Mouse (Mus musculus): Measurements from ENCODE around the gene Arntl.

The Arntl gene

GRCm38 (mm10) chr7:113208388-113208753 is 1.1 kb downstream of the Arntl start:
- DNase-seq (ENCODE audit: extremely low spot score): no peak

- no peak for DNase-seq (ENCODE audit: extremely low spot score)
These were observed 3.2 kb downstream of the Arntl start for GRCm38 (mm10) chr7:113210441-113210840.

GRCm38 (mm10) chr7:113214245-113215169 is 7.2 kb downstream of the Arntl start:
- no peak for DNase-seq (ENCODE audit: extremely low spot score)

GRCm38 (mm10) chr7:113216152-113216551 is 8.9 kb downstream of the Arntl start:
- DNase-seq (ENCODE audit: extremely low spot score): no peak

- peak; percentile 27 for DNase-seq (ENCODE audit: extremely low spot score)
These were observed 12.2 kb downstream of the Arntl start for GRCm38 (mm10) chr7:113219416-113219815.

GRCm38 (mm10) chr7:113219864-113220263 is 12.6 kb downstream of the Arntl start:
- no peak for DNase-seq (ENCODE audit: extremely low spot score)

- no peak for DNase-seq (ENCODE audit: extremely low spot score)
These were observed 13.5 kb downstream of the Arntl start for GRCm38 (mm10) chr7:113220691-113221238.

- no peak for DNase-seq (ENCODE audit: extremely low spot score)
These were observed 15.6 kb downstream of the Arntl start for GRCm38 (mm10) chr7:113222821-113223220.

- DNase-seq (ENCODE audit: extremely low spot score): no peak
These were observed 17.4 kb downstream of the Arntl start for GRCm38 (mm10) chr7:113224620-113225019.

- DNase-seq (ENCODE audit: extremely low spot score): no peak
These were observed 21.2 kb downstream of the Arntl start for GRCm38 (mm10) chr7:113228498-113228897.

GRCm38 (mm10) chr7:113236135-113236534 is 28.9 kb downstream of the Arntl start:
- DNase-seq (ENCODE audit: extremely low spot score): no peak

GRCm38 (mm10) chr7:113238365-113238764 is 31.1 kb downstream of the Arntl start:
- no peak for DNase-seq (ENCODE audit: extremely low spot score)

- no peak for DNase-seq (ENCODE audit: extremely low spot score)
These were observed 32.3 kb downstream of the Arntl start for GRCm38 (mm10) chr7:113239448-113240130.

- DNase-seq (ENCODE audit: extremely low spot score): no peak
These were observed 33.2 kb downstream of the Arntl start for GRCm38 (mm10) chr7:113240438-113240837.

GRCm38 (mm10) chr7:113241901-113242661 is 34.8 kb downstream of the Arntl start:
- no peak for DNase-seq (ENCODE audit: extremely low spot score)

- no peak for DNase-seq (ENCODE audit: extremely low spot score)
These were observed 35.4 kb downstream of the Arntl start for GRCm38 (mm10) chr7:113242688-113243087.

GRCm38 (mm10) chr7:113245144-113245543 is 37.9 kb downstream of the Arntl start:
- no peak for DNase-seq (ENCODE audit: extremely low spot score)

GRCm38 (mm10) chr7:113246512-113246911 is 39.2 kb downstream of the Arntl start:
- no peak for DNase-seq (ENCODE audit: extremely low spot score)

GRCm38 (mm10) chr7:113247167-113247566 is 39.9 kb downstream of the Arntl start:
- no peak for DNase-seq (ENCODE audit: extremely low spot score)

GRCm38 (mm10) chr7:113249134-113249825 is 42.0 kb downstream of the Arntl start:
- no peak for DNase-seq (ENCODE audit: extremely low spot score)

GRCm38 (mm10) chr7:113250433-113250991 is 43.2 kb downstream of the Arntl start:
- peak; percentile 33 for DNase-seq (ENCODE audit: extremely low spot score)
